Mouse (Mus musculus): Measurements from ENCODE around the gene Gpr25. TPM values are rescaled to one million over a fixed set of nuclear protein-coding genes. Genes with fewer than 3 reads are reported as not detected.
A peak's percentile ranks its signal among the peaks of the same experiment; 100 is the strongest.

Gpr25 gene
- polyA plus RNA-seq, 1 experiment from 2014 or later, result not detected

DNA sequence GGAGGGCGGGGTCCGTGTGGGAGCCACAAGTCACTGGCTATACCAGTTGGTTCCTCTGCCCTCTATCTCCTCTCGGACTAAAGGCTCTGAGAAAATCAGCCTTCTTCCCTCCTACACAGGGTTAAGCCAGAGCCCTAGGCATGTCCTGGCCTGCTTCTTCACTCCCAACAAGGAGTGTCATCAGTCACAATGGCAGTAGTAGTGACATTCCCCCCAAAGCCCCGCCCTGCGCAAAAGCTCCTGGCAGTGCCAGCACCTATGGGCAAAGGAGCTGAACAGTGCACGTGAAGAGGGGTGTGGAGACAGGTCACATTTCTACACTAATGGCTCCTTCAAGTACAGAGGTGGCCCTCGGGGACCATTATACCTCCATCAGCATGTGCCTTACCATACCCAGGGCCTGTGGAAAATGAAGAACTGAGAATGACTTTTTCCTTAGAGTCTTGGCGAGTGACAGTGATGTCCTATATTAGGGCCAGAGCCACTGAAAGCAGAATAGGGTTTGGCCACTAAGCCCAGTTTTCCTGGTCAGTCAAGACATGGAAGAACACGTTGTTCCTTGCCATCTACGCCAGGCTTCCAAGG, 36.8 kb downstream of the Gpr25 start:
- Histone ChIP-seq H3K4me2 (no peak overlapping the region), H3K9ac (no peak overlapping the region), H3K9me3 (replicated peaks) (no peaks in the 10 kb centered on the region), H3K4me3 (no peak overlapping the region), H3K4me1 (replicated peaks) (peaks cover 16% of the 10 kb centered on the region), H3K27ac (ENCODE audit: poor library complexity, severe bottlenecking) (no peak overlapping the region), H3K27me3 (replicated peaks) (no peaks in the 10 kb centered on the region; the same call in none of the 2 replicates), H3K36me3 (no peaks in the 10 kb centered on the region)
- no peak for ATAC-seq (ENCODE audit: insufficient number of reproducible peaks, low FRiP score)
- WGBS, result 86% methylated on average over 10 of the region's 10 CpGs

DNA sequence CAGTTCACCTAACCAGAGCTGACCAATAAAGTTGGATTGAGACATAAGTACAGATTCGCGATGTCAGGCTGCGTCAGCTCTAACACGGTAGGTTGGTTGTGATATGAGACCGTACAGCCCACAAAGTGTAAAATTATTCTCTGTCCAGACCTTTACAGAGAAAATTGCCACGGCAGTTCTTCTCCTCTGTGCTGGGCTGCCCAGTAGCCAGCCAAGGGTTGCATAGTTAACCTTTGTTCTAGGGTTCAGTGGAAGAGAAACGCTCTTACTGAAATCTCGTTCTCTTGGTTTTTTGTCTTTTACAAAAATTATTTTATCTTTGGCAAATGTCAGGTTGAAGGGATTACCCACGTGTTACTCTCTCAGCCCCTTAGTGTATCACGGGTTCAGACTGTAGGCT, 38.3 kb downstream of the Gpr25 start:
- H3K27me3 ChIP-seq (replicated peaks), result no peaks in the 10 kb centered on the region; the same call in 1 of the 2 replicates
- no peak overlapping the region for H3K4me2 ChIP-seq
- no peak overlapping the region for H3K27ac ChIP-seq (ENCODE audit: poor library complexity, severe bottlenecking)
- no peak overlapping the region for H3K4me3 ChIP-seq
- WGBS, result 81% methylated on average over 10 of the region's 10 CpGs
- no peaks in the 10 kb centered on the region for H3K9me3 ChIP-seq (replicated peaks)
- no peaks in the 10 kb centered on the region for H3K36me3 ChIP-seq
- 0 out of 2 replicates have a peak, but pooled peaks cover 2% of the 10 kb centered on the region for H3K4me1 ChIP-seq (replicated peaks)
- H3K9ac ChIP-seq, result no peak overlapping the region
- ATAC-seq (ENCODE audit: insufficient number of reproducible peaks, low FRiP score), result no peak

DNA sequence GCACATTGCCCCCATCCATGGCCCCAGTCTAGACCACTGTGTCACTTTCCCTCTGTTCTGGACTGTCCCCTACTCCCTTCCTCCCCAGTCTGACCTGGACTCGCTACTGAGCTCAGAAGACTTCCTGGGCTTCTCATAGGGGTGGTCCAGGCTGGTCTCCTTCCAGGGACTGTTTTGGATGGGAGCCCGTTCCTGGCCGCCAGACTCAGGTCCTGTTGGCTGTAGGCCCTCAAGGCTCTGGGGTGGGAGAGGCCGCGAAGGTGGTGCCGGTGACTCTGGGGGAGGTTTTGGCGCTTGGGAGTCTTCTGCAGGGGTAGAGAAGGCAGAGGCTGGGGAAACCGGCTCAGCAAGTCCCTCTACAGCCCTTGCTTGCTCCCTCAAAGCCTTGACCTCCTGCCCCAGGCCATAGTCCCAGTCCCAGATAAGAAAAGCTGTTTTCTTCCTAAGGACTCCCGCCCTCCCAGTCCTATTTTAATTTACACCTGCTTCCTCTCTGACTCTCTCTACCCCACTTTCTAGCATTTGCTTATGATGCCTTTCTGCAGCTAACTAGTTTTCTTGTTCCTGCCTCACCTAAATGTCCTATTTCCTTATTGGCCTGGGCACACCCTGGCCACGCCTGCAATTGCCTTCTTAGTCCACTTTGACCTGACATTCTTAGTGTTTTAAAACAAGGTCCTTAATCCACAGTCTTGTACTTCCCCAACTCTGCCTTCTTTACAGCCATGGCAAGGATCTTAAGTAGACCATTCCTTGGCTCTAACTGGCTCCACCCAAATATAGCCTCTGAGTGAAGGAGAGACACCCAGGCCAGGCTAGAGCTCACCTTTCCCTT, 40.4 kb downstream of the Gpr25 start:
- H3K27me3 ChIP-seq (replicated peaks), result no peaks in the 10 kb centered on the region
- no peaks in the 10 kb centered on the region for H3K9me3 ChIP-seq (replicated peaks)
- H3K9ac ChIP-seq, result no peak overlapping the region
- no peaks in the 10 kb centered on the region for H3K4me1 ChIP-seq (replicated peaks)
- H3K4me3 ChIP-seq, result no peak overlapping the region
- no peak overlapping the region for H3K4me2 ChIP-seq
- WGBS, result 73% methylated on average over 10 of the region's 10 CpGs
- ATAC-seq (ENCODE audit: insufficient number of reproducible peaks, low FRiP score), result peak; percentile 53; the same call in 1 of the 2 replicates
- no peaks in the 10 kb centered on the region for H3K36me3 ChIP-seq
- H3K27ac ChIP-seq (ENCODE audit: poor library complexity, severe bottlenecking), result no peak overlapping the region

DNA sequence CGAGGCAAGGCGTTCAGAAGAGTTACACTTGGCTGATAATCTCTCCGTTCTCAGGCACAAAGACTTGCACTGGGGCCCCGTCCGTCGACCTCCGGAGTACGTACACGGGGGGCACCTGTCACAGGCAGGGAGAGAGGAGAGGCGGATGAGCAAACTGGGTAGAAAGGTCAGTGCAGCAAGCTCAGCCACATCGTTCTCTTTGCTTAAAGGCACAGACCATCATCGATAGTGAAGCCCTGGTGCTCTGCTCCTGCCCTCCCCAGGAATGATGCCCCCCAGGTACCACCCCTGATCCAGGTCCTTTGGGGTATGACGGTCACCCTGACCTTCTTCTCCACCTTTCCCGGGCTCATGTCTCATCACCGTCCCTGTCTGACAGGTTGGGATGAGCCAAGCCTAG, 46.4 kb downstream of the Gpr25 start:
- no peak for ATAC-seq (ENCODE audit: insufficient number of reproducible peaks, low FRiP score)
- Histone ChIP-seq H3K4me2 (no peak overlapping the region), H3K4me3 (no peak overlapping the region), H3K4me1 (replicated peaks) (no peaks in the 10 kb centered on the region), H3K27ac (ENCODE audit: poor library complexity, severe bottlenecking) (no peak overlapping the region), H3K9me3 (replicated peaks) (no peaks in the 10 kb centered on the region), H3K36me3 (no peaks in the 10 kb centered on the region), H3K27me3 (replicated peaks) (no peaks in the 10 kb centered on the region), H3K9ac (no peak overlapping the region)
- 81% methylated on average over 15 of the region's 15 CpGs for WGBS

DNA sequence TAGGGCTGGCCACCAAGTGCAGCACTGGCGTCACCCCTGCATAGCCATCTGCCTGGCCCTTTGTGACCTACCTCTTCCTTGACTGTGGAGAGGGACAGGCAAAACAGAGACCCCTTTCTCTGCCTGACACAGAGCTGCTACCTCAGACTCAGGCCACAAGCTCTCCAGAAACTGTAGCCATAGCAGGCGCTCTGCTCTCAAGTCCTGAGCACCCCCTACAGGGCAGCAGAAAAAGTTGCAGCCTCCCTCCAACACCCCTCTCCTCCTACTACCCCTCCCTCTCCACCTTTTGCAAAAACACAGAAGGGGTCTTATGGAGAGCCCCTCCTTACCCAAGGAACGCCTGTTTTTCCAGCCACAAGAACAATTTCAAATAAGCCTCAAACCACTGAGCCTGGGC, 47.9 kb downstream of the Gpr25 start, which contains the start of gene Mroh3:
TSS of gene Mroh3 (minus strand) at position 26 of the 400 bp plus-strand sequence.
- whole genome bisulfite sequencing, result 24% methylated on average over 3 of the region's 3 CpGs
- H3K4me2 ChIP-seq, result no peak within 1 kb of the TSS
- no peaks in the 10 kb centered on the region for H3K4me1 ChIP-seq (replicated peaks)
- no peak within 1 kb of the TSS for H3K4me3 ChIP-seq
- no peak within 1 kb of the TSS for H3K27ac ChIP-seq (ENCODE audit: poor library complexity, severe bottlenecking)
- no peaks in the 10 kb centered on the region for H3K27me3 ChIP-seq (replicated peaks)
- H3K9me3 ChIP-seq (replicated peaks), result no peaks in the 10 kb centered on the region
- no peaks in the 10 kb centered on the region for H3K36me3 ChIP-seq
- no peak within 1 kb of the TSS for H3K9ac ChIP-seq
- ATAC-seq (ENCODE audit: insufficient number of reproducible peaks, low FRiP score), result 0 out of 2 replicates have a peak, but pooled peaks have one; percentile 53

Other genes with a start within 250 kb of the Gpr25 start
- not detected in 2 replicates for gene Ascl5, start 210.1 kb downstream of the Gpr25 start, polyA plus RNA-seq (2016; fragmentation: Nextera tagmentation; extraction: Ambion mirVana)
- 0.57 and 0.78 TPM in 2 replicates for gene Cacna1s, start 208.1 kb downstream of the Gpr25 start, polyA plus RNA-seq (2016; fragmentation: Nextera tagmentation; extraction: Ambion mirVana)
- 3.3 and 3.4 TPM in 2 replicates for gene Kif21b, start 129.5 kb downstream of the Gpr25 start, polyA plus RNA-seq (2016; fragmentation: Nextera tagmentation; extraction: Ambion mirVana)
- not detected in 2 replicates for gene Mroh3, start 48.0 kb downstream of the Gpr25 start, polyA plus RNA-seq (2016; fragmentation: Nextera tagmentation; extraction: Ambion mirVana)
- gene Inava, start 26.6 kb downstream of the Gpr25 start, polyA plus RNA-seq (2016; fragmentation: Nextera tagmentation; extraction: Ambion mirVana), result 1.3 and 1.6 TPM in 2 replicates
- 11.9 and 13.2 TPM in 2 replicates for gene Camsap2, start 85.2 kb upstream of the Gpr25 start, polyA plus RNA-seq (2016; fragmentation: Nextera tagmentation; extraction: Ambion mirVana)
- 12.5 and 12.8 TPM in 2 replicates for gene Ddx59, start 154.4 kb upstream of the Gpr25 start, polyA plus RNA-seq (2016; fragmentation: Nextera tagmentation; extraction: Ambion mirVana)
- 5.7 and 6.8 TPM in 2 replicates for gene Kif14, start 205.5 kb upstream of the Gpr25 start, polyA plus RNA-seq (2016; fragmentation: Nextera tagmentation; extraction: Ambion mirVana)

All from heart, embryonic 12.5 days (tissue).